Mouse (Mus musculus): ENCODE data around the gene Tmem233. TPM values are rescaled to one million over a fixed set of nuclear protein-coding genes. Genes with fewer than 3 reads are reported as not detected.

Tmem233 gene
- polyA plus RNA-seq, 1 experiment, result not detected

DNA sequence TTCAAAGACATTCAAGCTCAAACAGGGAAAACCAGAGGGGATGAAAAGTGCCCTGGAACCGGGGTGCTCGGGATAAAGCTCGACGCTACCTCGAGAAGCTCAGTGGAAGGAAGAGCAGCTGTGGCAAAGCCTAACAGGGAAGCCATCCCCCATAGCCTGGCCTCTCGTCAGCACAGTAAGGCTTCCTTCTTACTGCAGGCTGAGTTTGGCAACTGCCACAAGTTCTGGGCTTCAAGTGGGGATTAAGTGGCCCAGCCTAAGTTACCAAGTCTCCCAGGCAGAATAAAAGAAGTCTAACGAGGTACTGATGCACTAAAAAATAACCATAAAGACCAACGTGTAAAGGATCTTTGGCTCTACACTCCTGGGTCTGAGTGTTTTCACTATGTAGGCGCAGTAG, 64.8 kb downstream of the Tmem233 start:
- Histone ChIP-seq H3K4me3 (replicated peaks; ENCODE audit: control insufficient read depth, low read depth, low read length) (no peak overlapping the region), H3K27ac (ENCODE audit: control insufficient read depth, insufficient read depth, low read depth, low read length, poor library complexity) (no peak overlapping the region), H3K4me1 (ENCODE audit: control insufficient read depth, insufficient read depth, low read length) (no peaks in the 10 kb centered on the region)
- WGBS, result 90% methylated on average over 9 of the region's 9 CpGs
- no peak for TF ChIP-seq POLR2A (IDR thresholded peaks at IDR 0.05; ENCODE audit: borderline replicate concordance, control insufficient read depth, low read depth, low read length)
- TF ChIP-seq CTCF (IDR thresholded peaks at IDR 0.05; ENCODE audit: control insufficient read depth, insufficient read depth, low read length), result no peak

DNA sequence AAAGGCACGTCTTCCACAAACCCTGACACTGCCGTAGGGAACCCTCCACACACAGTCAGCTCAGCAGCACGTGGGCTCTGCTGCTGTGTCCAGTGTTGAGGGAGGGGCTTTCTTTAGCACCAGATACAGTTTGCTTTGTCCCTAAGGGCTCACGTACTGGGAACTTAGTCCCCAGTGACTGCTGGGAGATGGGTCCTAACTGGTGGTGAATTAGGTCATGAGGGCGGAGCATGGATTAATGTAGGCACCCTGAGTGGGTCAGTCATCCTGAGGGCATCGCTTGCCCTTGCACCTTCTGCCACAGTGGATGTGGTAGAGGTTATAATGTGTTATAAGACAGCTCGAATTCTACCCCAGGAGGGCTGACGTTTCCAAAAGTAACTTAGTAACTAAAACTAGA, 65.7 kb downstream of the Tmem233 start:
- H3K27ac ChIP-seq (ENCODE audit: control insufficient read depth, insufficient read depth, low read depth, low read length, poor library complexity), result no peak overlapping the region
- no peak for TF ChIP-seq CTCF (IDR thresholded peaks at IDR 0.05; ENCODE audit: control insufficient read depth, insufficient read depth, low read length)
- no peak for TF ChIP-seq POLR2A (IDR thresholded peaks at IDR 0.05; ENCODE audit: borderline replicate concordance, control insufficient read depth, low read depth, low read length)
- H3K4me3 ChIP-seq (replicated peaks; ENCODE audit: control insufficient read depth, low read depth, low read length), result no peak overlapping the region
- 96% methylated on average over 8 of the region's 8 CpGs for WGBS
- H3K4me1 ChIP-seq (ENCODE audit: control insufficient read depth, insufficient read depth, low read length), result no peaks in the 10 kb centered on the region

DNA sequence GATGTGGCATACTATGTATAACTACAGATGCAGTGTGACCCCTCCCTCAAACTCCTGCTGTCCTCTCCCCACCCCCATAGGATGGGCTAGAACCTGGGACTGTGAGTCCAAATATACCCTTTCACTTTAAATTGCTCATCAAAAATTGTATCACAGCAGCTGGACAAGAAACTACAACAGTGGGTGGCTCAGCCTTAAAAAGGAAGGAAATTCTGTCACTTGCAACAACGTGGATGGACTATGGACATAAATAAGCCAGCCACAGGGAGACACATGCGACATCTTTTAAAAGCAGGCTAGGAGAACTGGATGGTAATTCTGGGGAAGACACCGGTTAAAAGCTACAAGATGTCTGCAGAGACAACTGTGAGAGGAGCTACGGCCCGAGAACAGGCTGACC, 66.5 kb downstream of the Tmem233 start:
- H3K4me3 ChIP-seq (replicated peaks; ENCODE audit: control insufficient read depth, low read depth, low read length), result no peak overlapping the region
- no peaks in the 10 kb centered on the region for H3K4me1 ChIP-seq (ENCODE audit: control insufficient read depth, insufficient read depth, low read length)
- TF ChIP-seq POLR2A (IDR thresholded peaks at IDR 0.05; ENCODE audit: borderline replicate concordance, control insufficient read depth, low read depth, low read length) (no peak), CTCF (IDR thresholded peaks at IDR 0.05; ENCODE audit: control insufficient read depth, insufficient read depth, low read length) (no peak)
- WGBS, result 81% methylated on average over 5 of the region's 5 CpGs
- no peak overlapping the region for H3K27ac ChIP-seq (ENCODE audit: control insufficient read depth, insufficient read depth, low read depth, low read length, poor library complexity)

DNA sequence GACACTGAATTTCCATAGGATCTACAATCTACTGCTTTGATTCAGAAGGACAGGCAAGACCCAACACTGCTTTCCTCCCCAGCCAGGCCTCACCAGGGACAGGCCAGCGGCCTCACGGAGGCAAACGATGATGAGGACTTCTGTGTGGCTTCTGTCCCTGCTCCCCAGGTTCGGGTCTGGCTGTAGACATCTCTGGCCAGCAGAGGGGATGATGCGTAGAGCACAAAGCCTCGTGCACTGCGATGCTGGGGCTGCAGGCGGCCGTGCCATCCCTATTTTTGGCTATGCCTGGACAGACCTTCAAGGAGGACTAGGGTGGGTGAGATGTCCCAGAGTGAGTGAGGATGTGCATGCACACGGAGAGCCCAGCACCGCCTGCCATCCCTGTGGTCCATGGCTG, 68.8 kb downstream of the Tmem233 start:
- TF ChIP-seq POLR2A (IDR thresholded peaks at IDR 0.05; ENCODE audit: borderline replicate concordance, control insufficient read depth, low read depth, low read length) (no peak), CTCF (IDR thresholded peaks at IDR 0.05; ENCODE audit: control insufficient read depth, insufficient read depth, low read length) (no peak)
- Histone ChIP-seq H3K4me1 (ENCODE audit: control insufficient read depth, insufficient read depth, low read length) (no peaks in the 10 kb centered on the region), H3K27ac (ENCODE audit: control insufficient read depth, insufficient read depth, low read depth, low read length, poor library complexity) (no peak overlapping the region), H3K4me3 (replicated peaks; ENCODE audit: control insufficient read depth, low read depth, low read length) (no peak overlapping the region)
- 94% methylated on average over 11 of the region's 11 CpGs for WGBS

DNA sequence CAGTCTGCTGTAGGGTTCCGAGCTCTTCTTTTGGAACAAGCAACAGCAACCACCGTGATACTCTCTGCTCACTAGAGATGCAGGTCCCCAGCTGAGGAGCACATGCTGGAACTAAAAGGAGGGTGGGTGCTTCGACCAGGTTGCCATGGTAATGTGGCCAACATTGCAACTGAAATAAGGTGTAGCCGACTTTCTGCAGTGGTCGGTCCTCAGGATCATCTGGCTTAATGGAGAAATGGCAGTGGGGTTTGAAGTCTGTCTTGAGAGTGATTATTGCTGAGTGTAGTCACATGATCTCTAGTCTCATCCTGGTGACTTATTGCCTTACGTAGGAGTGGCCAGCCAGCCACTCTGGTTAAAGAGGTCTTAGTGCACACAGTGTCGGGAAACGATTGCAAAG, 69.2 kb downstream of the Tmem233 start:
- H3K27ac ChIP-seq (ENCODE audit: control insufficient read depth, insufficient read depth, low read depth, low read length, poor library complexity), result no peak overlapping the region

DNA sequence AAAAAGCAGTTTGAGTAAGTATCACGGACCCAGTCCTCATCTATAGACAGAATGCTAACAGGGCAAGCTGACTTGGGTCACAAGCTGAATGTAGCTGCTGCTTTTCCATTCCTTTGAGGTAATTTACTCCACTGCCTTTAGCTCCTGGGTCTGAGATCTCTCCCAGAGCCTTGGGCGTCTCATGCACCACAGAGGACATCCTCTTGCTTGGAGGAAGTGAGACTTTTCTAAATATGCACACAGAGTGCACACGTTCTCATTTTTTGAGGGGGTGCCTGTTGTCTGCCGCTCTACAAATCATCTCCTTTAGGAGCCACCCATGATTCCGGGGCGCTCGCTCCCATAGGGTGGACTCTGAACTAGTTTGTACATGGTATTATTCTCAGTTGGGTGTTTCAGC, 70.5 kb downstream of the Tmem233 start:
- TF ChIP-seq CTCF (IDR thresholded peaks at IDR 0.05; ENCODE audit: control insufficient read depth, insufficient read depth, low read length) (no peak), POLR2A (IDR thresholded peaks at IDR 0.05; ENCODE audit: borderline replicate concordance, control insufficient read depth, low read depth, low read length) (no peak)
- no peak overlapping the region for H3K27ac ChIP-seq (ENCODE audit: control insufficient read depth, insufficient read depth, low read depth, low read length, poor library complexity)
- no peak overlapping the region for H3K4me3 ChIP-seq (replicated peaks; ENCODE audit: control insufficient read depth, low read depth, low read length)
- WGBS, result 66% methylated on average over 7 of the region's 7 CpGs
- H3K4me1 ChIP-seq (ENCODE audit: control insufficient read depth, insufficient read depth, low read length), result no peaks in the 10 kb centered on the region

More for the DNA sequence above, 69.2 kb downstream of the Tmem233 start:
- no peaks in the 10 kb centered on the region for H3K4me1 ChIP-seq (ENCODE audit: control insufficient read depth, insufficient read depth, low read length)
- no peak overlapping the region for H3K4me3 ChIP-seq (replicated peaks; ENCODE audit: control insufficient read depth, low read depth, low read length)
- WGBS, result 83% methylated on average over 8 of the region's 8 CpGs
- no peak for TF ChIP-seq CTCF (IDR thresholded peaks at IDR 0.05; ENCODE audit: control insufficient read depth, insufficient read depth, low read length)
- no peak for TF ChIP-seq POLR2A (IDR thresholded peaks at IDR 0.05; ENCODE audit: borderline replicate concordance, control insufficient read depth, low read depth, low read length)

DNA sequence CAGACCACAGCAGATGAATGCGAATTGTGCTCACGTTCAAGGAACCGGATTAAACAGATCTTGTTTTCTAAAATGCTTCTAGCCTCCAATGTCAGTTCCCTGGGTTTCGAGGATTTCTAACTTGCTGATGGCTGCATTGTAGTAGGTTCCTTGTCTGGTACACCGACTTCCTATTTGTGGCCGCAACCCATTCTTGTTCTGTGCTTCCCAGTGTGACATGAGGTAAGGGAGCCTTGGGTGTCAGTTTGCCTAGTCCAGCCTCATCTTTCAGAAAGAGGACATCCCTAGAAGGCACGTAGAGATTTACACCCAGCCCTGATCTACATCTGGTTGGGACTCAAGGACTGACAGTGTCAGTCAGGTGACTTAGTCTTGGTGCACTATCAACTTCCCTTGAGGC, 71.3 kb downstream of the Tmem233 start:
- H3K4me1 ChIP-seq (ENCODE audit: control insufficient read depth, insufficient read depth, low read length), result no peaks in the 10 kb centered on the region
- WGBS, result 52% methylated on average over 7 of the region's 7 CpGs

DNA sequence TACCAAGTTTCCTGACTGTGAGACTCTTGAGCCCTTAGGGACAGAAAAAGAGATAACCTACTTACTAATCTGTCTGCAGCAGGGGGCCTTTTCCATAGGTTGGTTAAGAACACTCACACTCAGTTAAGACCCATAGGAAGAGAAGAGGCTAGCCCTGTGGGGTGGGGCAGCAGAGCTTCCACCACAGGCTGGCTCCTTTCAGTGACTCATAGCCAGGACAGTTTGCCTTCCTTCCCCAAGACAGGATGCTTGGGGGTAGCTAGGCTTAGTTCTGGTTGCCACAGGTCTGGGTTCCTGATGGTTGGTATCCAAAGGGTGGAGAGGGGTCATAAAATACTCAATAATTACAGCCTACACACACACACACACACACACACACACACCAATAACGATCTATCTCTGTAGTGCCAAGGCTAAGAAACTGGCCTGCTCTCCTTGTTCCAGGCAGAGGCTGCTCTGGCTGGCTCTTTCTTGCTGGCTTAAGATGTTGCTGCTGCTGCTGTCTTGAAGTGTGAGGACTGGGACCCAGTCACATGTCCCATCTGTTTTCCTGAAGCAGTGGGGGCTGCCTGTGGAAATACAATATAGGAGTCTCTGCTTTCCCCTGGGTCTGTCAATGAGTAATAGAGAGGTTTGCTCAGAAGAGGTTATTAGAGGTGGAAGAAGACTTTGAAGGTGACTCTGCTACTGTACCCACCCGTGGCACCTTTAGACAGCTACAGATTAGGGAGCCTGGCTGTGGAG, 73.0 kb downstream of the Tmem233 start:
- no peak overlapping the region for H3K27ac ChIP-seq (ENCODE audit: control insufficient read depth, insufficient read depth, low read depth, low read length, poor library complexity)
- no peak overlapping the region for H3K4me3 ChIP-seq (replicated peaks; ENCODE audit: control insufficient read depth, low read depth, low read length)
- 72% methylated on average over 2 of the region's 2 CpGs for WGBS
- no peaks in the 10 kb centered on the region for H3K4me1 ChIP-seq (ENCODE audit: control insufficient read depth, insufficient read depth, low read length)
- TF ChIP-seq CTCF (IDR thresholded peaks at IDR 0.05; ENCODE audit: control insufficient read depth, insufficient read depth, low read length) (no peak), POLR2A (IDR thresholded peaks at IDR 0.05; ENCODE audit: borderline replicate concordance, control insufficient read depth, low read depth, low read length) (no peak)

More for the DNA sequence above, 71.3 kb downstream of the Tmem233 start:
- TF ChIP-seq POLR2A (IDR thresholded peaks at IDR 0.05; ENCODE audit: borderline replicate concordance, control insufficient read depth, low read depth, low read length) (no peak), CTCF (IDR thresholded peaks at IDR 0.05; ENCODE audit: control insufficient read depth, insufficient read depth, low read length) (no peak)
- H3K4me3 ChIP-seq (replicated peaks; ENCODE audit: control insufficient read depth, low read depth, low read length), result no peak overlapping the region
- no peak overlapping the region for H3K27ac ChIP-seq (ENCODE audit: control insufficient read depth, insufficient read depth, low read depth, low read length, poor library complexity)
